Mouse (Mus musculus) cerebellum, adult 11-12 months (tissue): Measurements from ENCODE around the gene Fermt3.

Experiments used
- DNase-seq: peaks from one replicate; pipeline ENCODE4 v3.0.0; 2022

Gene Fermt3

DNA sequence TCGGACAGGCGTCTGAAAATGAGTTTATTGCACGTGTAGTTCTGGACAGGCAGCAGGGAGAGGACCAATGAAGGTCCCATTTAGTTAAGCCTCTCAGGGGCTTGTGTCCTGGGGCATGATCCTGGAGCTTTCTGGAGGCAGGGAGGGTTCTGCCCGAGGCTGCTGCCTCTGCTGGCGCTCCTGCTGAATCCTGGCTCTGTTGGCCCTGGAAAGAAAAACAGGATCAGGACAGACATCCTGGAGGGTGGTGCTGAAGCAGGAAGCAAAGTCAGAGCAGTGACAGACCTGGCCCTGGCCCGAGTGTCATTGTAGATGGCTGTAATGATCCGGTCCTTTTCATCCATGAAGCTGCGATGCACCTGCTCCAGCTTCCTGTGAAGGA lies 31.4 kb downstream of the Fermt3 start:
- DNase-seq: no peak

DNA sequence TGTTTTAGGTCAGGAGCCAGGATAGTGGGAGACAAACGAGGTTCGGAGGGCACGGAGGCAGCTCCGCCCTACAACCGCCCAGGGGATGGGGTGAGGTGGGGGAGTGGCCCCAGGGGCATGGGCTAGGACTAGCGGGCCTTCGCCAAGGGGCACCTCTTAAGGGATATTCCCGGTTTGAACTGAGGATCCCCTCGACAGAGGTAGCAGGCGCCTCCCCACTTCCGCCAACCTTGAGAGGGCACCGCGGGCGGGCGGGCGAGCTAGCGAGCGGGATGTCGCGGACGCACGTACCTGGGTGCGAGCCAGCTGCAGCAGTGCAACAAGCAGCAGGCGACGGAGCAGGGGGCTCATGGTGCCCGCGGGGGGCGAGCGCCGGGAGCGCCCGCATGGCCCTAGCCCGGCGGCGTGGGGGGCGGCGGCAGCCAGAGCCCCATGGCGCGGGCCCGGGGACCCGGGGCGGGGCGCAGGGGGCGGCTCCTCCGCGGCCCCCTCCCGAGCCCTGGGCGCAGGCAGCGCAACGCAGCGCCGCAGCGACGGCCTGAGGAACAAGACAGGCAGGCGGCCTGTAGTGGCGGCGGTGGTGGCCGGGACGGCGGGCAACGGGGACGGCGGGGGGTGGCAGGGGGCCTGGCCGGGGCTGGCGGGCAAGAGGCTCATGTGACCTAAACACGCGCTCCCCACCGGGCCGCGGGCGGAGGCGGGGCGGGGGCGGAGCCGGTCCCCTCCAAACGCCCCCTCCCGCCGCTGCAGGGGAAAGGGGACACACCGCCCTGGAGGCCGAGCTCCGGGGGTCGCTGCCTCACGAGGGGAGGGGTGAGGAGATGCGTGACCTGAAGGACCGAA lies 32.0 kb downstream of the Fermt3 start, which contains the start of gene Vegfb:
Gene Vegfb, minus strand, starts transcription at position 591 of the 843 bp plus-strand sequence.
- DNase-seq: peak; percentile 80

DNA sequence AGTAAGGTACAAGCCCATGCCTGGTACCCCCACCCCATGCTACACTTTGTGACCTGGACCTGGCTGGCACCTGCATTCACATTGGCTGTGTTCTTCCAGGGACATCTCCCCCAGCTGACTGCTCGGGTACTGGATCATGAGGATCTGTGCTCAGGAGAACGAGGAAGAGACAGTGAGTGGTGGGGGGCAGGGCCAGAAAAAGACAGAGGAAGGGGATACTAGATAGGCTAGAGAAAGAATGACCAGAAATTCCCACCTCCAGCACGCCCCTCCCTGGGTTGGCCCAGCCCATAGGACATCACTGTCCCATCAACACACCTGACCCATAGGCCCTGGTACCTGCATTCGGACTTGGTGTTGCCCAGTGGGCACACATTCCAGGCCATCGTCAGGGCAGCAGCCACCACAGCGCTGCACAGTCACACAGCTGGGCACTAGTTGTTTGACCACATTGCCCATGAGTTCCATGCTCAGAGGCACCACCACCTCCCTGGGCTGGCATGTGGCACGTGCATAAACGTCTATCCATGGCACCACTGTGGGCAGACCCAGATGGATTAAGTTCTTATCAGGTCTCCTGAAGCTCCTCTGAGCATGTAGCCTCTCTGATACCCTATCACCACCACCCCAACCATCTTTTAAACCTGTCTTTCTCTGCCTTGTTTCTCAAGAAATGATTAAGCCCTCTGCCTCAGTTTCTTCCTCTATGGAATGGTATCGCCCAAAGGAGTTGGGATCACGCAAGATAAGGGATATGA lies 33.1 kb downstream of the Fermt3 start:
- DNase-seq: peak; percentile 59

DNA sequence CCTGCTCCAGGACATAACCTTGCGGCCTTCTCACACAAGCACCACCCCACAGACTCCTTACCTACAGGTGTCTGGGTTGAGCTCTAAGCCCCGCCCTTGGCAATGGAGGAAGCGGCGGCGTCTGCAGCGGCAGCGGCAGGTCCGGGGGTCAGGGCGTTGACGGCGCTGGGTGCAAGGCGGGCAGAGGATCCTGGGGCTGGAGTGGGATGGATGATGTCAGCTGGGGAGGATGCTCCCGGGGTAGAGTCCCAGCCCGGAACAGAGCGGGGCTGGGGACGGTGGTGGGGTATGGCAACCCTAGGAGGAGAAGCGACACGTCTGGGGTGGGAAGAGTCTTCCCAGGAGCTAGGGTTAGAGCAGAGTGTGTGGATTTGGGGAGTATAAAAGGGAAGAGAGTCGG lies 34.0 kb downstream of the Fermt3 start:
- DNase-seq: peak; percentile 63

DNA sequence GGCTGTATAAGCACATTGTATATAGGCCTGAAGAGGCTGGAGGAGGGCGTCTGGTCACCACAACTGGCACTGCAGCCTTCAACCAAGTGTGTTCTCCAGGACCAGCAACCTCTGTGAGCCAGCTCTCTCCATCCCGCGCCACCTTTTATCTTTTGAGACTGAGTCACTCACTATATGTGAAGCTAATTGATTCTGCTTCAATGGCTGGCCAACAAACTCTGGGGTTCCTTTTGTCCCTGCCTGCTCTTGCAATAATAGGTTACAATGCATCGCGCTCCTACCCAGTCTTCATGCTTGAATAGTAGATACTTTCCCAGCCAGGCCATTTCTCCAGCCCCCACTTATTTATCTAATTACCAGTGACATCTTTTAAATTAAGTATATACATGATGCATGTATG lies 35.6 kb downstream of the Fermt3 start:
- DNase-seq: peak; percentile 26

DNA sequence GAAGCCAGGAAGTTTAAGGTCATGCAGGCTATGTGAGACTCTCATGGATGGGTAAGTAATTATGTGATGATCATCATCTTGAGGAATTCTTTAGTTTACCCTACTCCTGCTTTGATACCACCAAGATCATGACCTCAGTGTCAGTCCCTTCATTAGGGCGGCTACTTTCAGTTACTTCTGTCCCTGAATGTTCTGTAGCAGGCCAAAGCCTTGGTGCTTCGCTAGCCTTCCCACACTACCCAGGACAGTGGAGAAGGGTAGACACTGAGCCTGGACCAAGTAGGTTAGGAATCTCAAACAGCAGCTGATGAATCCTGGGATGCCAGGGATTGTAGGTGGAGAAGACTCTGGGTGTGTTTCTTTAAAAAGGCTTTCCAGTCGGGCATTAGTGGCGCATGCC lies 37.8 kb downstream of the Fermt3 start:
- no peak for DNase-seq

DNA sequence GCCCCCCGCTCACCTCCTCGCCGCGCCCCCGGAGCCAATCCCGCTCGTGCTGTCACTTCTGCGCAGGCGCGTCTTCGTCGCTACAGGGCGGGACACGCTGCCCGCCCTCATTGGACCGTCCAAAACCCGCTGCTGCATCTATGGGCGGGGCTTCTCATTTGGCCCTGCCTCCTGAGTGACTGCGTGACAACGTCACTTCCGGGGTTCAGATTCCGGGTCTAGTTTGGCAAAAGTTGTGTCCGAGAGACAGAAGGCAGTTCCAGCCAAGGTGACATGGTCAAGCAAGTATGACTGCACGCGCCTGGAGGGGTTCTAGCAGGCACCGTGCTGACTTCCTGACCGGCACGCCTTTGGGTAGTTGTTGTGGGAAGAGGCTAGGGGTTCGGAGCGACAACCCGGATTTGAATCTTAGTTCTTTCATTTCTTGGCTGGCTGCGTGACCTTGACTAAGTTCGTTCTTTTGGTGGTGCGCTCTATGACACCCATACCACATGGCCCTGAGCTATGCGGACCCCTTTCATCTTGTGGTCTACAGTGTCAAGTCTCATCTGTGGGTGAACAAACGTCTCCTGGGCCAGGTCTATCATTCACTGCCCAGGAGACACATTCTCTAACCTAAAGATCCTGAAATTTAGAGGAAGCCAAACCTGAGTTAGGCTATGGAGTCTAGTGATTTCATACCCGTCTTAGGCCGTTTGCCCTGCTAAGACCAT lies 38.7 kb downstream of the Fermt3 start, which contains the start of gene Fkbp2:
Gene Fkbp2, minus strand, starts transcription at position 121 of the 713 bp plus-strand sequence.
- peak; percentile 99 for DNase-seq

DNA sequence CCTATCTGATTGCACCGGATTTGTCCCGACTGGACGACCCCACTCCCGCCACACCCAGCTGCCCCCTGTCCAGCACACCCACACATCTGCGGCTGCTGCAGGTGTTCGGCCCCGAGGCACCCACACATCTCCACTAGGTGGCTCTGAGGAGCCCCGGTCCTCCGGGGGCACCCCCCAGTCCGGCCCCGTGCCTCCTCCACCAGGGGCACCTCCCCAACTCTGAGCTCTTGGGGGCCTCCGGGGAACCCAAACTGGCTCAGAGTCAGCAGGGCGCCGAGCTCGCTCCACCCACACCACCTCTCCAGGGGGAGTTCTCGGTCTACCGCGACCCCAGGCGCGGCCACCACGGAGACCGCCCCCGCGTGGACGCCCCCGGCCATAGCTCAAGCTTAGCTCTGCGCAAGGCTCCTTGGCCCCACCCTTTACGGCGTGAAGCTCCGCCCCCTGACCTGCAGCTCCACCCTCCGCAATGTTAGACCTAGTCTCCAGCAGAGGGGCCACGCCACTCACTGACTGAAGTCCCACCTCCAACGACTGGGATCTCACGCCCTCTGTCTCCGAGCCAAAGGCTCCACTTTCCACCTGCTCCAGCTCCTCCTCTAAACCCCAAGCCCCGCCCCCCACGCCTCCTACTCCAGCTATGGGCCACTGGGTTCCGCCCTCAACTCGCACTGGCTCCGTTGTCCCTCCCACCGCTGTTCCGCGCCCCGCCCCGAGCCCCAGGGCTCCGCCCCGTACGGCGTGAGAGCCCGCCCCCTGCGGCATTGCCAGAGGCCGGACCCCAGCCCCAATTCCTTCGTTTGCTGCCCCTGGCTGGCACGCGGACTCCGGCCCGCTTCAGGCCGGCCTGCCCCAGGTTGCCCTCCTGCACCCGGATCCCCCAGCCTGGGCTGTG lies 39.5 kb downstream of the Fermt3 start:
- peak; percentile 99 for DNase-seq

DNA sequence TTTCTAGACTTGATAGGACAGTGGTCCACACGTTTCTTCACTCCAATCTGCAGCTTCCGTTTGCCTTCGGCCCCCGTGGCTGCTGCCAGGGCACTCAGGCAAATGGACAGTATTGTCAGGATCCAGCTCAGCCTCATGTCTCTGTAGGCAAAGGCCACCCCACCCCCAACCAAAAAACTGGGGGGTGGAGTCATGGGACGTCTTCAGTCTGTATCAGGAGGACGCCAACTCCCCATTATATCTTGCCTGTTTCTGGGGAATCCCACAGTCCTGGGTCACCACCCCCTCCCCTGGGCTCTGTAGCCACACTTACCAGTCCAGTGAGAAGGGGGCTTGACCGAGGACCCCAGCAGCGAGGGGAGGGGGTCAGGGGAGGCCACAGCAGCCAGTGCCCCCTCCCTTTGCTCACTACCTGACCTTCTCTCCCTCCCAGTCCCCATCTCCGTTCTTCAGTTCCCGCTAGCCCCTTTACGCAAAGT lies 40.2 kb downstream of the Fermt3 start:
- DNase-seq: no peak

DNA sequence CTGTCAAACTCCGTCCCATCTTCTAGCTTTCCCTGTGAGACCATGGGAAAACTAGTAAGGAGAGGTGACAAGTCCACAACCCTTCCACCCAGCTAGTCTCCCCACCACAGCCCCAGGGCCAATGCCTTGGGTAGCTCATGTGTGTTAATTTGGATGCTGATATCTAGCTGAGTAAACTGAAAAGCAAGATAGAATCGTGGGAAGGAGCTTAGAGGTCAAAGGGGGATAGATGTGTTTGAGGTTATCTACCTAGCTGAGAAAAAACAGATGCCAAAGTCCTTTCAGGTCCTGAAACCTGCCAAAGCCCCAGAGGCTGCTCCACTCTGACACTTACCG lies 40.7 kb downstream of the Fermt3 start:
- DNase-seq: no peak

DNA sequence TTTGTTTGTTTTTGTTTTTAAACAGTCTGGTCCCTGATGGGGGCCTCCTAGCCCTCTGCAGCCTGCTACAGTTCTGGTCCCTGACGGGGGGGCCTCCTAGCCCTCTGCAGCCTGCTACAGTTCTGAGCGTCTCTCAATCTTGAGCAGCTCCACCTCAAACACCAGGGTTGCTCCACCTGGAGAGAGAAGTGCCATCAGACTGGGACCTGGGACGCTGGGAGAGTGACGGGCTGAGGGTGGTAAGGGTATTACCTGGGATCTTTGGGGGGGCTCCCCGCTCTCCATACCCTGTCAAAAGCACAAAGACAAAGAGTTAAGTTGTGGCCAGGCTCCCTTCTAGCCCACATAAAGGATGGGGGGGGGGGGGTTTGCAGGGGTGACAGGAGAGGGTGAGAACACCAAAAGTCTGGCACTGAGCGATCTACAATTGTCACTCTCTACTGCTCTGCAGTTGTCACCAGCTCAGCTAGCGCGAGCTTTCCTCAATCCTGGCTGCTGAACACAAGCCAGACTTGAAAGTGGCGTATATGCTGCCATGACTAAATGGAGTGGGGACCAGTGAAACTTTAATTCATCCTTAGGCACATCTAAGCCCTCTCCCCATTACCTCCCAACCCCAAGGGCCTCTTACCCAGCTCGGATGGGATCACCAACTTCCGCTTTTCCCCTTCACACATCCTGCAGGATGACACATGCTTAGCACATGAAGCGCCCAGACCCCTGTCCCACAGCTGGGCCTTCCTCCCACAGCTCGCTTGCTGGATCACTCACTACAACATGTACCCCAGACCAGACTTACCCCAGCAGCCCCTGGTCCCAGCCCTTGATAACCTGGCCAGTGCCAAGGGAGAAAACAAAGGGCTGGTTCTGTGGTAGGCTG lies 41.3 kb downstream of the Fermt3 start:
- peak; percentile 69 for DNase-seq

DNA sequence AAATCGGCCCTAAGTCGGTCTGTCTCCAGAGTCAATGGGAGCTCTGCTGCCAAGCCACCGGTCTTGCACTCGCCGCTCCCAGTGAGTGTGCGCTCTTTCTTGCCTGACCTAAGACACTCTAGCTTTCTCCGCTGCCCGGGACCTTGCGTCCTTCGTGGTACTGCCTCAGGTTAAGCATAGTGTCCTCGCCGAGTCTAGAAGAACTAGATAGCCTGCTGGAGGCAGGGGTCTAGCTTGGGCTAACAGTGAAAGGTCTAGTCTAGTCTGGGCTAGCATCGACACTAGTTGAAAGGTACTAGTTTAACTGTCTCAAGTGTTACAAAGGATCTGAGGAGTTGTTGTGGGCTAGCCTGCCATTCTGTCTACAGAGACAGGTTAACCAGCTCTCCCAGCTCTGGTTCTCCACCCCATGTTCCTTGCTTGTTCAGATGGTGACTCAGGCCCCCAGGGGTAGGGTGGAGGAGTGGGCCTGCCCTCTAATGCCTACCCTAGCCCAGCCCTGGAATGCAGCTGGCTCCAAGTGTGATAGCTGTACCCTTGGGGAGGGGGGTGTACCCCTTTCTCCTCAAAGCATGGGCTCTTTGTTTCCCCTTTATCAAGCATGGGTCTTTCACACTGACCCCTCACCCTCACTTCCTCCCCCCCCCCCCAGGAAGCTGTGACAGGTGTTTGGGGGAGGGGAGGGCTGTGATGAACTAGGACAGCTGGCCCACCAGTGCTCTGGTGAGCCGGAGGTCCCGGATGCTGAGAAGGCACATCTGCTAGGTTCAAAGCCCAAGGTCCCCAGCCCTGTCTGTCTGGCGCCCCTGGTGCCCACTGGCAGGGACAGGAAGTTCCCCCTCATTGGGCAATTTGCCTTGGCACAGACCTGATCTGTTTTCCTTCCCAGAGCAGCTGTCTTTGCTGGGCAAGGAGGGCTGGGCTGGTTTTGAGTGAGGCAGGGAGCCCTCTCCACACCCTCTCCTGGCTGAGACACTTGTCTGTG lies 43.4 kb downstream of the Fermt3 start, which contains the start of gene Plcb3:
Gene Plcb3, minus strand, starts transcription at position 934 of the 985 bp plus-strand sequence.
- DNase-seq: peak; percentile 77

DNA sequence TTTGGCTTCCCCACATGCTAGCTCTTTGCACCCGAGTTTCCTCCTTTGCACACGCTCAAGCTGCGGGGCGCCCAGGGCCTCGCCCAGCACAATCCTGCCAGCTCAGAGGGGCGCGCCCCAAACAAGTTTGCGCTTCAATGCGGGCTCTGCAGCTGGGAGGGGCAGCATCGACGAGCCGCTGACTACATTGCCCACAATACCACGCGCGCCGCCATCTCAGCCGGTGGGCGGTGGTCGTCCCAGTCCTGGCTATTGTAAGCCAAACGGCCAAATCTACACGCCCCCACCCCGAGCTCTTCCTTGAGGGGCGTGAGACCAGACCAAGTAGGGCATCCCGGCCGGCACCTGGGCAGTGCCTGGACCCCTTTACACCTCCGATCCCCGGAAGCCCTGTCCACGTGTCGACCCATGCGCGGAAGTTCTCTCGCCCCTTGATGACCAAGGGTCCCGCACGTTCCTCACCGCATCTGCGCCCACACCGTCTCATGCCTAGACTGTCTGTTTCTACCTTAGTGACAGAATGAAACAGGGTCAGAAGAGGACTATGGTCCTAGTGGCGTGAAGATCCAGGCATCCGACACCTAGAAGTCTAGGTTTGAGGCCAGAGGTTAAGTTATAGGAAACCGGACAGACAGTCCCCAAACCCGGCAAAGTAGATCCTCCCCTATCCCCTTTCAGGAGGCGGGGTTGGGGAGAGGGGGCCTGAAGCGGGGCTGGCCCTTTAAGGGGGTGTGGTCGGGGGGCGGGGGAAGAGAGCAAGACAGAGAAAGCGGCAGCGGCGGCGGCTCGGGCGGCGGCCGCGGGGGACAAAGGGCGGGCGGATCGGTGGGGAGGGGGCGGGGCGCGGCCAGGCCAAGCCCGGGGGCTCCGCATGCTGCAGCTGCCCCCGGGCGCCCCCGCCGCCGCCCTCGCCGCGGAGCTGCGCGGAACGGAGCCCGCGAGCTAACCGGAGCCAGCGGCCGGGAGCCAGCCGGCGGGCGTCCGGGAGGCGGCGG lies 44.8 kb downstream of the Fermt3 start, which contains the start of gene Ppp1r14b:
Gene Ppp1r14b, plus strand, starts transcription at position 758 of the 995 bp plus-strand sequence.
- DNase-seq: peak; percentile 68

DNA sequence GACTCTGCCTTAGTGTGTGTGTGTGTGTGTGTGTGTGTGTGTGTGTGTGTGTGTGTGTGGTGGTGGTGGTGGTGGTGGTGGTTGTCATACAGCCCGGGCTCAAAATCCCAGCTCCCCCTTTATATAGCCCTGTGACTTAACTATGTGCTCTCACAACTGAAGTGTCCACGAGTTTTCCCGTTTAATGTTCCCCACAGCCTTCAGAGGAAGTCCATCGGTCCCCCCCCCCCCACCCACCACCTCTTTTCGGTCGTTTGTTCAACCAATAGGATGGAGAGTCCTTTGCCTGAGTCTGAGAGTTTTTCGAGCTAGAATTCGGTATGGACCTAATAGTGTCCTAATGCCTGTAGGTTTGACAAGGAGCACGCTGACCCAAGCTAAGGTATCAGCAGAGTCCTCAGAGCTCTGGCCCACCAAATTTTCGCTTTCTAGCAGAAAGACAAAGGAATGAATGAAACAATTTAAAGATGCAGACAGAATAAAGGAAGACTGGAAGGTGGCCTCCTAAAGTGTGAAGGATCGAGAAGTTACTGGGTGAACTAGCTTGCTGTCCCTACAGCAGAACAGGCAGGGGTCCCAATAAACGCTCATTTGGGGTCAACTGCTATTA lies 45.6 kb downstream of the Fermt3 start:
- no peak for DNase-seq

DNA sequence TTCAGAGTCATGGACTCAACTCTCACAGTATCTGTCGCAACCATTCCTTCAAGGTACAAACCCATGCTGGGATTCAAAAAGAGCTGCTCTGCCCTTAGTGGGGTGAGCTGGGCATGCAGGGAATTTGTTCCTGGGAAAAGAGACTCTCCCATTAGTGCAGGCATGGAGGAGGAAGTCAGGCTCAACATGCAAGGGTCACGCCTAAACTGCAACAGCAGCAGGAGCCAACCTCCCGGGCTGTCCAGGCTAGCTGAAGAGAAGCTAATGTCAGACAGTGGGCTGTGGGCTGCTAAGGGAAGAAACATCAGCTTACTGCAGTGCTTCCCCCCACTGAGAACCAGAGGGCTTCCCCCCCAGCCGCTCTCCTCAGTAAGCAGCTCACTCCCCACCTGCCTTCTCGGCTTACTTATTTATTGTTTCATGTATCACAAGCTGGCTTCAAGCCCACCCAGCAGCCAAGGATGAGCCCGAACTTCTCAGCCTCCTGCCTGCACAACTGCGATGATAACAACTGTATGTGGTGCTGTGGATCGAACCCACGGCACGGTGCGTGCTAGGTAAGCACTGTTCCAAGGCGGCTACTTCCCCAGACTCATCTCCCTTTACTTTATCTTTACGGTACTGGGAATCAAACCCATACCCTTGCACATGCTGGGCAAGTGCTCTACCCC lies 46.9 kb downstream of the Fermt3 start:
- peak; percentile 38 for DNase-seq

DNA sequence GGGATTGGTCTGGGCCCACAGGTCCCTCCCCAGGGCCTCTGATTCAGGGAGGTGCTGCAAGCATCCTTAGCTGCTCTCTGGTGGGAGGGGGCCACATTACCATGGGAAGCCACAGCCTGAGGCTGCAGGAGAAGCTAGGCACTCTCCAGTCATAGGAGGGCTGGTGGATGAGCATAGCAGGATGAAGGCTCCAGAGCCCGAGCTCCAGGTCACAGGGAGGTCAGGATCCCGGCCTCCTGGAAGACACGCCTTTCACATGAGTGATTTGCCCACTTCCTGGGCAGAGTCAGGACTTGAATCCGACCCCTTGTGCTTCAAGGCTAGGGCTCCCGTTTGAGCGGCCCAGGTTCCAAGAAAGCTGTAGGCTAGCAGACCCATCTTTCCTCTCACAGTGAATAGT lies 47.6 kb downstream of the Fermt3 start:
- DNase-seq: no peak

DNA sequence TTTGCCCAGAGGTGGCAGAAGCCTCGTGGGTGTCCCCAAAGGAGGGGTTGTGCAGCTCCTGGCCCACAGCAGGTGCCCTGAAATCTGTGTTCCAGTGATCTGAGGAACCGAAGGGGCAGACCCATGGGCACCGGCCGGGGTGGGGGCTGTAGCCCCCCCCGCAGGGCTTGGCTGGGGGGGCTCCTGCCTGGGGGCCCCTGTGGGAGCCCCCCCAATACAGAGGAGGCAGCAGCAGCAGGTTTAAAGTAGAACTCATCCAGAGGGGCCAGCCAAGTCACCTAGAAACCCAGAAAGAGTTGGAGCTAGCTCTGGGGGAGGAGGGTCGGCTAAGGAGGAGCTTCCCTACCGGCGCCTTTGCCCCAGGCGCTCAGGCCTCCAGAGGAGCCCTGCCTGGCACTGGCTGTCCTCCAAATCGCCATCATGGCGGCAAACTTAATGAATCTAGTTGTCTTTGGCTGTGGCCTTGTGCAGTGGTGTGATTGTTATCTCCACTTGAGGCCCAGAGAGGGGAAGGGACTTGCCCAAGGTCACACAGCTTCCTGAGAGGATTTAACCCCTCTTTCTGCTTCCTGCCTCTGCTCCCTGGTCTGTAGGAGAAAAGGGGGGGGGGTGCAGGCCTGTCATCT lies 48.7 kb downstream of the Fermt3 start:
- DNase-seq: peak; percentile 47
